Mouse (Mus musculus) A20 (cell line): ENCODE measurements around the gene Fgd6.

ENCODE experiments used
- DNase-seq: peaks from one replicate; pipeline ENCODE4 v3.0.0-alpha.2; 2011; ENCODE audit warnings: low read depth, low spot score

Gene Fgd6

GRCm38 (mm10) chr10:94093534-94093933 is 57.7 kb downstream of the Fgd6 start:
- no peak for DNase-seq

GRCm38 (mm10) chr10:94095743-94096465 is 60.1 kb downstream of the Fgd6 start:
- DNase-seq = no peak

GRCm38 (mm10) chr10:94097081-94097845 is 61.5 kb downstream of the Fgd6 start:
- no peak for DNase-seq

DNA sequence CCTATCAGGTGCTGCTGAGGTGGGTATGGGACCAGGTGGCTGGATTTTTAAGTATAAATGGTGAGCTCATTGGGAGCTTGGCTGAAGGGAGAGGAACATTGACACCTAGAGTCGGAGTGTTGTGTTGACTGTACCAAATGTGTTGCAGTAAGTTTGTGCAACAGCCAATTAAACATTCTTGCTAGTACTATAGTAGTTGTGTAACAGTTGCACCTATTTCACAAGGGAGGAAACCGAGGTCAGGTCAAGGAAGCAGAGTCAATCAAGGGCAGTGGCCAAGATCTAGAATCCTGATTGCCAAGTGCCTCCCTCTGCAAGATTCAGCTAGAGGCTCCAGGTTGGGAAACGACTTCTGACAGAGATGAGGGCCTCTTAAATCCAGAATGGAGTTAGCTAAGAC is 62.3 kb downstream of the Fgd6 start:
- DNase-seq = no peak

DNA sequence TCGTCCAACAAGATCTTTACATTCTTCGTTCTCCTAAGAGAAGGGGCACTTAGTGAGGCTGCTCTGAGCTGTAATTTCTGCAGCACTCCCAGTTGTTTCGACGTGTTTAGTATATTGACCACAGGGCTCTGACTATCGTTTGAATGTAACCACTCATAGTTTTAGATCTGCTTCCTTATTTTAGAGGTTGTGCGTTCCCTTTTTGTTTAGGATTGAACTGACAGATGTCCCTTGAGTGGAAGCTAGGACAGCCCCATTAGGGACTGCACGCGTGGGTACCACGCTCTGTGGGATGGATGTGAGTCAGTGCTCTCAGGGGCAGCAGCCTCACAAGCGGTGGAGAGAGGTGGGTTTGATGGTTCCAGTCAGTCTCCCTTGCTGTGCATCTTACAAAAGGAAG is 69.7 kb downstream of the Fgd6 start:
- no peak for DNase-seq

DNA sequence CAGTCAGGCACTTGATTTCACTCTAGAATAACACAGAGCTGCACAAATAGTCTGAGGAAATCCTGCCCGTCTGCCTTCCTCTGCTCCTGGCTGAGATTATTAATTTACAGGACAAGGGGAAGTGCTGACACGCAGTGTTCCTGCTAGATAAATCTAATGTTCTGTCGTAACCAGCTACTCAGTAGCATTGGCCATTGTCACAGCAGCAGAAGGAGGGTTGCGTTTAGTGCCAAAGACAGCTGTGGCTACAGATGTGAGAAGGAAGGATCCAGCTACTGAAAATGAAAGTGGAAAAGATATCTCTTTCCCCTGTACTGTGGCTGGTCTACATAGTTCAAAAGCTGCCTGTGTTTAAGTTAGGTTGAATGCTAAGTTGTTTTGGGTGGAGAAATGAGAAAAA is 71.4 kb downstream of the Fgd6 start:
- no peak for DNase-seq

GRCm38 (mm10) chr10:94107607-94108006 is 71.8 kb downstream of the Fgd6 start:
- DNase-seq = no peak

DNA sequence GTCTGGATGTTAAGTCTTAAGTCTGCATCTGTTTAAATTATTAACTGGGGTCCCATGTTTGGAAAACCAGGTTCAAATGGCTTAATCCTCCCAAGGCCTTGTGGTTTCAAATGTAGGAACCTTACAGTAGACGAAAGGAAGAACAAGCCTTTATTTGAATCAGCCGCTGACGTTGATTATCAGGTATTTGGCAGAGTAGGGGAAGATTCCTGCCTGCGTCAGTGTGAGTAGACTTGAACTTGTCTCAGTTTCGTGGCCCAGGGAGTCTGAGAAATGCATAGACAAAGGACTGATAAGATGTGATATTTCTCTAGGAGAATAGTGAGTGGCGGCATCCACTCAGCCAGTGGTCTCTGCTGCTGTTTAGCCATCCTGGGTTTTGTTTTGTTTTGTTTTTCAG is 73.0 kb downstream of the Fgd6 start:
- DNase-seq = no peak

DNA sequence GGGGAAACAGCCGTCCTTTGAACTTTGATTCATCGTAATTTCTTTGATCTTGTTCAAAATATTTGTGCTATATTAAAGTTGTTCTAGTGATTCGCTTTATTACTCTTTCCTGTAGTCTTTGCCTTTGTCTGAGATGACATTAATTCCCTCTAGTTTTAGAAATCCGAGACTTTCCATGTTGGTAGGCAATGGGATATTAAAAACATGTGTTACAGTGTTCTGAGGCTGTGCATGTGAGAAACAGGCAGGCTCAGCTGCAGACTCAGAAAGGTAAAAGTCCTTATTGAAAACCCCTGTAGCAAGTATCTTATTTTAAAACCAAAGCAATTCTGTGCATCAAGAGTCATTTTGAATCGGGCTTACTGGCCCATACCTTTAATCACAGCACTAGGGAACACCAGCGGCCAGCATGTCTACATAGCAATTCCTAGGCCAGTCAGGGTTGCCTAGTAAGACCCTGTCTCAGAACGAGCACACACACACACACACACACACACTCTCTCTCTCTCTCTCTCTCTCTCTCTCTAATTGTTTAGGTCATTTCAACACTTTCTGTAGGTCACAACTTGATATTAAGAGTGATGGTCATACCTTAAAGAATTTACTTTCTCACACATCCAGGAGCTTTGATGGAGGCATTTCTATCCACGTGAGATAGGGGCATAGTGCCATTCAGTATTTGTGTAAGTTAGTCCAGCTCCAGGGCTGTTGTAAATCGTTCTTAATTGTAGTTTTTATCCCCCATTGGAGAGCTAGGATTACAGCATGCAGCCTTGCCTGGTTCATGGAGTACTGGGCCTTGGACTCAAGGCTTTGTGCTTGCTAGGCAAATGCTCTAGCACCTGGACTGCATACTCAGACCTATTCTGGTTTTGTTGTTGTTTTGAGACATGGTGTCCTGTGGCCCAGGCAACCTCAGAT is 75.3 kb downstream of the Fgd6 start:
- DNase-seq = no peak

GRCm38 (mm10) chr10:94112207-94112606 is 76.4 kb downstream of the Fgd6 start:
- DNase-seq = no peak

GRCm38 (mm10) chr10:94115893-94116599 is 80.2 kb downstream of the Fgd6 start:
- DNase-seq = peak; percentile 83

DNA sequence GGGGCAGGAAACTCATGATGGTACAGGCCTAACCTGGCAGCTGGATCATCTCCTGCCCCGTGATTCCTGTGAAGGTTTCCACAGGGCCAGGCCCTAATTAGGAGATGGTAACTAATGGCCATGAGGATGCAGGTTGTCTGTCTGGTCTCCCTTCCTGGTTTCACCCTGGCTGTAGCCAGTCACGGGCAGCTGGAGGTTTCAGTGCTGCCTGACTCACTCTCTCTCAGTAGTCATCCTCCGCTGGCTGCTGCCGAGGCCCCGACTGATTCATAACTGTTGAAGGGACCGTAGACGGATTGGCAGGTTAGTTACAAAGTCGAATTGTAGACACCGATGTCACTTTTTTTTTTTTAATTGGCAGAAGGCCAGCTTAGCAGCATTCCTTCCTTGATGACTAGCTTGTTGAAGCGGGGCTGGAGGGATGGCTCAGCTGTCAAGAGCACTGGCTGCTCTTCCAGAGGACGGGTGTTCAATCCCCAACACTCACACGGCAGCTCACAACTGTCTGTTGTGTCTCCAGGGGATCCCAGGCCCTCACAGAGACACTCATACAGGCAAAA is 81.1 kb downstream of the Fgd6 start:
- DNase-seq = no peak

GRCm38 (mm10) chr10:94117916-94118315 is 82.1 kb downstream of the Fgd6 start:
- DNase-seq = no peak

- DNase-seq = no peak
Measured at GRCm38 (mm10) chr10:94118993-94119392, 83.2 kb downstream of the Fgd6 start.

DNA sequence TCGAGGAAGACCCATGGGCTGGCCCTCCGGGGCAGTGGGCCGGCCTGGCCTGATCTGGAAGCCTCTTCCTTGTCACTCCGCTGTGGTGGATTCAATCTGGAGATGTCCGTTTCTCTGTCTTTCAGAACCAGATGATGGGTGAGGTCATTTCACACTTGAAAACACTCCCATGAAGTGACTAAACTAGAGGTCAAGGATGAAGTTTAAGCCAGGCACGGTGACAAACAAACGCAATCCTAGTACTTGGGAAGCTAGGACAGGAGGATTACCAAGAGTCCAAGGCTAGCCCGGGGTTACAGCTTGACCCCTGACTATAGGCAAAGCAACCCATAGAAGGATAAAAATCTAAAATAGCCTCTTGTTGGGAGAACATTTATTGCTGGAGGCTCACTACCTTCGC is 84.9 kb downstream of the Fgd6 start:
- DNase-seq = no peak

GRCm38 (mm10) chr10:94122595-94122994 is 86.8 kb downstream of the Fgd6 start:
- DNase-seq = peak; percentile 79

GRCm38 (mm10) chr10:94123581-94123980 is 87.8 kb downstream of the Fgd6 start:
- no peak for DNase-seq

- DNase-seq = no peak
Measured at GRCm38 (mm10) chr10:94124376-94124775, 88.6 kb downstream of the Fgd6 start.

- DNase-seq = no peak
Measured at GRCm38 (mm10) chr10:94129680-94130119, 93.9 kb downstream of the Fgd6 start.

DNA sequence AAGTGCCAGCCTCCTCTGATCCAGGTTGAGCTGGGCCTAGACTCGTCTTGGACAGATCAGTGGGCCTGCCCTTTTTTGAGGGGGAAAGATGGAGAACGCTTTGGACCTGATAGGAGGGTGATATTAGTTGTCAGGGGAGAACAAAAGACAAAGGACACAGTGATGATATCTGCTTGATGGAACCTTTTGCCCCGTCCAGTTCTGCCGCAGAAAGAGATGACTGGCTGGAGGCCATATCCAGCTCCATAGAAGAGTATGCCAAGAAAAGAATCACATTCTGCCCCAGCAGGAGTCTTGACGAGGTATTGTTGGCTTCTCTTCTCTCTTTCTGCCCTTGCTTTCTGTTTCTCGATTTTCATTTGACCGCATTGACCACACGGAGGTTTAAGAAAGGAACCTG is 97.3 kb downstream of the Fgd6 start:
- no peak for DNase-seq

- DNase-seq = no peak
Measured at GRCm38 (mm10) chr10:94133674-94134073, 97.9 kb downstream of the Fgd6 start.
